Mouse (Mus musculus): ENCODE measurements around the gene Mras.

GRCm38 (mm10) chr9:99468572-99468971 is 31.4 kb upstream of the Mras start:
- TF ChIP-seq CTCF (conservative IDR thresholded peaks at IDR 0.05; ENCODE audit: insufficient read depth, insufficient read length, low read depth, low read length) (no peak), POLR2A (IDR thresholded peaks at IDR 0.05; ENCODE audit: low read depth, low read length) (no peak)
